Mouse (Mus musculus) neutrophil, adult 5-6 weeks (primary cell): ENCODE data around the gene Sds. TPM values are rescaled to one million over a fixed set of nuclear protein-coding genes. Genes with fewer than 3 reads are reported as not detected.
A peak's percentile ranks its signal among the peaks of the same experiment; 100 is the strongest.

Source experiments
- ATAC-seq: fragments of 151-379, 151-347 bp; 2 replicates; pipeline ENCODE4 v1.8.0; 2017; ENCODE audit warnings: mild to moderate bottlenecking, moderate TSS enrichment; ENCODE audit not compliant: insufficient number of reproducible peaks, poor library complexity, low FRiP score, severe bottlenecking; ENCODE audit errors: extremely low read depth
- total RNA-seq: library from RNA; stranded (forward); fragments of 200-1000 nt; gene quantifications from 2 replicates; pipeline ENCODE4 v1.2.3, GENCODE M21; 2017

The Sds gene
- total RNA-seq, 1 experiment from 2014 or later, result not detected

GRCm38 (mm10) chr5:120506490-120506889, 30.2 kb downstream of the Sds start:
- no peak for ATAC-seq

GRCm38 (mm10) chr5:120507311-120507710, 31.0 kb downstream of the Sds start:
- ATAC-seq, result no peak

- peak; percentile 93 for ATAC-seq
Measured at GRCm38 (mm10) chr5:120510982-120511642, 34.8 kb downstream of the Sds start, which contains the start of gene Slc8b1. Gene Slc8b1 (plus strand): TSS chr5:120511168.

GRCm38 (mm10) chr5:120511643-120512220, 35.4 kb downstream of the Sds start:
- no peak for ATAC-seq

GRCm38 (mm10) chr5:120512911-120513555, 36.7 kb downstream of the Sds start:
- no peak for ATAC-seq

GRCm38 (mm10) chr5:120514031-120514677, 37.8 kb downstream of the Sds start:
- no peak for ATAC-seq

- no peak for ATAC-seq
Measured at GRCm38 (mm10) chr5:120514754-120515153, 38.4 kb downstream of the Sds start.

GRCm38 (mm10) chr5:120515451-120515850, 39.1 kb downstream of the Sds start:
- no peak for ATAC-seq

- peak; percentile 11; the same call in 1 of the 2 replicates for ATAC-seq
Measured at GRCm38 (mm10) chr5:120516221-120516984, 40.1 kb downstream of the Sds start.

GRCm38 (mm10) chr5:120517552-120517951, 41.2 kb downstream of the Sds start:
- 0 out of 2 replicates have a peak, but pooled peaks have one; percentile 13 for ATAC-seq

- ATAC-seq, result no peak
Measured at GRCm38 (mm10) chr5:120522649-120523048, 46.3 kb downstream of the Sds start.

- ATAC-seq, result no peak
Measured at GRCm38 (mm10) chr5:120524736-120525135, 48.4 kb downstream of the Sds start.

- no peak for ATAC-seq
Measured at GRCm38 (mm10) chr5:120525737-120526136, 49.4 kb downstream of the Sds start.

- peak; percentile 39; the same call in 1 of the 2 replicates for ATAC-seq
Measured at GRCm38 (mm10) chr5:120526311-120526710, 50.0 kb downstream of the Sds start.

- ATAC-seq, result peak; percentile 62
Measured at GRCm38 (mm10) chr5:120527296-120527964, 51.1 kb downstream of the Sds start.

- ATAC-seq, result no peak
Measured at GRCm38 (mm10) chr5:120531631-120532030, 55.3 kb downstream of the Sds start.
